Comparison of ENCODE assay signal across 24 mouse cellular contexts in the genomic region with DNA sequence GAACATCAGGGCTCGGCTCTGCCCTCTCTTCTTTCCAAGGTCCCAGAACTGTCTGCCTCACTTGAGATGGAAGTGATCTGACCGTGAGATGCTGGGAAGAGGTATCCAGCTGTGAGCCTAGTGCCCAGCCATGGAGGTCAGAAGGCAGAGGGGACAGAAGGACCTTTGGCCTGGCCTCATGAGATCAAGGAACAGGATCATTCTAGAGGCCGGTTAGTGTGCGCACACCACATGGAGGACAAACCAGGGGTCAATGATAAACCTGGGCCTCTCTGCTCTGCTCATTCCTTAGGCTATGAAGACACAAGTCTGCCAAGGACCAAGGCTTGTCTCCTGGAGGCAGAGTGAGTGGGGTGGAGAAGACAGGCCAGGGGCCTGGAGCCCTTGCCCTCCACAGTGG.
DNase-seq lines count a peak whose midpoint lies in the region; ATAC-seq and TF ChIP-seq lines count a peak whose summit lies in the region.
"Had no signal": no experiment of that assay in that cellular context is flagged by ENCODE, and none has a peak within 500 bp of the region (broad histone marks: within the 10 kb centered on the region; RNA-seq: fewer than 3 reads in every experiment).

No protein-coding gene starts in this region.

- TF ChIP-seq CTCF in heart, adult 2 months (IDR thresholded peaks at IDR 0.05) = no peak

- 0 out of 2 replicates have a peak, but pooled peaks cover 9% of the 10 kb centered on the region for H3K36me3 ChIP-seq in heart, embryonic 10.5 days
- no peaks in the 10 kb centered on the region for H3K36me3 ChIP-seq in heart, adult 2 months (ENCODE audit: control insufficient read depth, insufficient read depth, low read length)
- peaks cover 19% of the 10 kb centered on the region for H3K36me3 ChIP-seq in midbrain, embryonic 10.5 days
- peaks cover 10% of the 10 kb centered on the region for H3K36me3 ChIP-seq in midbrain, embryonic 13.5 days
- H3K36me3 ChIP-seq: embryonic facial prominence, embryonic 15.5 days; hindbrain, embryonic 13.5 days had no signal

- no peak overlapping the region for H3K4me2 ChIP-seq in midbrain, embryonic 13.5 days (replicated peaks)
- H3K4me2 ChIP-seq: embryonic facial prominence, embryonic 15.5 days; hindbrain, embryonic 13.5 days; midbrain, embryonic 12.5 days had no signal

- no peak overlapping the region for H3K9ac ChIP-seq in heart, adult 2 months (ENCODE audit: low read depth, low read length)
- no peak overlapping the region for H3K9ac ChIP-seq in midbrain, embryonic 13.5 days (replicated peaks)
- H3K9ac ChIP-seq: embryonic facial prominence, embryonic 15.5 days; hindbrain, embryonic 13.5 days; midbrain, embryonic 12.5 days had no signal

- H3K4me1 ChIP-seq in heart, embryonic 10.5 days = peaks cover 86% of the 10 kb centered on the region
- H3K4me1 ChIP-seq in heart, adult 2 months (ENCODE audit: control insufficient read depth, insufficient read depth, low read length) = no peaks in the 10 kb centered on the region; the same call in 1 of the 2 replicates
- peaks cover 53% of the 10 kb centered on the region for H3K4me1 ChIP-seq in midbrain, embryonic 10.5 days
- H3K4me1 ChIP-seq in midbrain, embryonic 13.5 days (replicated peaks) = peaks cover 50% of the 10 kb centered on the region

- intact Hi-C loops in heart, adult 2 months (cut with DNase I) = no loop called here

- no peaks in the 10 kb centered on the region for H3K79me2 ChIP-seq in heart, adult 2 months (replicated peaks; ENCODE audit: control insufficient read depth, insufficient read depth, low read length)

- no peak for TF ChIP-seq POLR2A in heart, adult 2 months (IDR thresholded peaks at IDR 0.05; ENCODE audit: insufficient read depth, low read depth, low read length)

- 88% methylated on average over 4 of the region's 4 CpGs for WGBS in heart, embryonic 10.5 days
- WGBS in heart, adult 2 months = 92% methylated on average over 4 of the region's 4 CpGs
- whole genome bisulfite sequencing in midbrain, embryonic 10.5 days = 68% methylated on average over 4 of the region's 4 CpGs
- WGBS in midbrain, embryonic 13.5 days = 83% methylated on average over 4 of the region's 4 CpGs

- TF ChIP-seq EP300 in heart, adult 2 months (IDR thresholded peaks at IDR 0.05; ENCODE audit: insufficient read depth, low read depth, low read length) = no peak

- no peaks in the 10 kb centered on the region for H3K9me3 ChIP-seq in heart, embryonic 10.5 days
- no peaks in the 10 kb centered on the region for H3K9me3 ChIP-seq in midbrain, embryonic 10.5 days (replicated peaks)
- no peaks in the 10 kb centered on the region for H3K9me3 ChIP-seq in midbrain, embryonic 13.5 days
- H3K9me3 ChIP-seq: embryonic facial prominence, embryonic 15.5 days; G1E; hindbrain, embryonic 13.5 days; midbrain, embryonic 12.5 days had no signal

- H3K4me3 ChIP-seq in heart, embryonic 10.5 days = no peak overlapping the region
- H3K4me3 ChIP-seq in heart, adult 2 months = no peak overlapping the region
- no peak overlapping the region for H3K4me3 ChIP-seq in midbrain, embryonic 10.5 days
- H3K4me3 ChIP-seq in midbrain, embryonic 13.5 days (replicated peaks) = no peak overlapping the region
- H3K4me3 ChIP-seq: embryonic facial prominence, embryonic 15.5 days; hindbrain, embryonic 13.5 days; midbrain, embryonic 12.5 days had no signal

- H3K27ac ChIP-seq in heart, embryonic 10.5 days = peak overlapping the region; percentile 65; the same call in 1 of the 2 replicates
- H3K27ac ChIP-seq in heart, adult 2 months = no peak overlapping the region
- peak overlapping the region; percentile 61; the same call in 1 of the 2 replicates for H3K27ac ChIP-seq in midbrain, embryonic 10.5 days (replicated peaks)
- no peak overlapping the region for H3K27ac ChIP-seq in midbrain, embryonic 13.5 days
- H3K27ac ChIP-seq: embryonic facial prominence, embryonic 15.5 days; hindbrain, embryonic 13.5 days had no signal

- no peaks in the 10 kb centered on the region for H3K27me3 ChIP-seq in heart, embryonic 10.5 days (ENCODE audit: insufficient read depth, poor library complexity, severe bottlenecking)
- no peaks in the 10 kb centered on the region for H3K27me3 ChIP-seq in heart, adult 2 months (ENCODE audit: control insufficient read depth, insufficient read depth, low read length)
- H3K27me3 ChIP-seq in midbrain, embryonic 10.5 days (ENCODE audit: low read depth, poor library complexity, severe bottlenecking) = no peaks in the 10 kb centered on the region
- no peaks in the 10 kb centered on the region for H3K27me3 ChIP-seq in midbrain, embryonic 13.5 days
- H3K27me3 ChIP-seq: CH12.LX; hindbrain, embryonic 13.5 days; Patski had no signal

- DNase-seq in heart, embryonic 10.5 days (ENCODE audit: low spot score) = no peak
- DNase-seq in heart, adult 2 months = no peak
- DNase-seq in kidney, adult 9 months = peak; percentile 53
- no peak for DNase-seq in kidney, adult 11 months
- no peak for DNase-seq in midbrain, embryonic 10.5 days (ENCODE audit: low spot score)
- no peak for DNase-seq in retina, embryonic 14.5 days (ENCODE audit: low spot score)
- DNase-seq: adrenal gland, postnatal 36 days; cerebellum, adult 9-10 months; gastrocnemius, postnatal 14 days; heart, postnatal 14 days; left cerebral cortex, postnatal 4 days; liver; lung, adult 2 months; lung, postnatal 14 days; thymus, adult 2 months had no signal

- ATAC-seq in midbrain, embryonic 13.5 days = no peak
- ATAC-seq: forebrain, embryonic 16.5 days; inflammation-experienced regulatory T-cells, adult 6 months; Patski had no signal

Comparison
In these comparisons a context has a peak if more than half of its experiments do, and no peak if none do; other contexts are left out.
1. H3K27ac ChIP-seq: peak in heart, embryonic 10.5 days (single experiment) and midbrain, embryonic 10.5 days (single experiment); none in heart, adult 2 months (single experiment) and midbrain, embryonic 13.5 days (single experiment).